In the genomic region with DNA sequence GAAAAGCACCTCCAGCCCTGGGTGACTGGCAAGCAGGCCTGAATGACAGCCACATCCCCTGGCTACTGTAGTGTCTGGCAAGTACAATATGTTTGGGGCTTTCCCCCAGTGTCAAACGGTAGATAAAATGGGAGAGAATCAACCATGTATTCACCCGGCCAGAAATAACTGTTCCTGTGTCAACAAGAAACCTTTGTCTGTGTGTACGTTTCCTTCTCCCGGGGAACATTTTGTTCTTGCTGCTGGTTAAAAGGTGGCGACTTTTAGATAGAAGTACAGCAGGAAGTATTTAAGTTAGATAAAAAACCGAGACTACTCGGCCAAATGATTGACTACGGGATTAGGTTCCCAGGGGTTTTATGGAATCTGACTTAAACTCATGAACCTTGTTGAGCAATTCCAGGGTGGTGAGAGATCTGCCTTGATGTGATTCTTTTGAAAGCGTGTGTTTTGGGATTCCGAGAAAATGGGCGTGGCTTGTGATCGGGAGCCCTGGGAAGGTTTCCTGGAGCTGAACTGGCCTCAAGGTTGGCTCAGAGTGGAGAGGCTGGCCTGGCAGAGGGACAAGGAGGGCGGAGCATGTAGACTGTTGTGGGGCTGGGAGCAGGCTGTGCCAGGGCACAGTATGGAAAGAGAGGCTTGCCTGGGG, we compare ENCODE assay signal across 8 mouse cellular contexts. TPM values are rescaled to one million over a fixed set of nuclear protein-coding genes. Genes with fewer than 3 reads are reported as not detected.
DNase-seq lines count a peak whose midpoint lies in the region; ATAC-seq and TF ChIP-seq lines count a peak whose summit lies in the region.

No protein-coding gene starts in this region.

- peak overlapping the region; percentile 9; the same call in 1 of the 2 replicates for H3K27ac ChIP-seq in layer of hippocampus, adult 2 months
- H3K27ac ChIP-seq in embryonic fibroblast, embryonic 13.5 days (ENCODE audit: insufficient read depth, low read length): no peak overlapping the region
- H3K27ac ChIP-seq in heart, postnatal 0 days (ENCODE audit: low read depth): peak overlapping the region; percentile 90

- H3K36me3 ChIP-seq in heart, postnatal 0 days (replicated peaks; ENCODE audit: control insufficient read depth, insufficient read depth, low read length): no peaks in the 10 kb centered on the region

- WGBS in heart, postnatal 0 days: 9% methylated on average over 13 of the region's 13 CpGs

- H3K4me3 ChIP-seq in layer of hippocampus, adult 2 months: no peak overlapping the region
- H3K4me3 ChIP-seq in embryonic fibroblast, embryonic 13.5 days (ENCODE audit: insufficient read depth, low read length): peak overlapping the region; percentile 2; the same call in 1 of the 2 replicates
- peak overlapping the region; percentile 34 for H3K4me3 ChIP-seq in heart, postnatal 0 days (ENCODE audit: low read depth, low read length)

- H3K9me3 ChIP-seq in heart, postnatal 0 days (replicated peaks; ENCODE audit: control insufficient read depth, low read length): no peaks in the 10 kb centered on the region

- peak; percentile 86 for ATAC-seq in heart, postnatal 0 days (ENCODE audit: insufficient read depth, low read depth)
- no peak for ATAC-seq in monocyte, adult 5-6 weeks (replicated peaks; ENCODE audit: insufficient number of reproducible peaks, low FRiP score, low TSS enrichment, poor library complexity, severe bottlenecking)

- peak; percentile 100 for TF ChIP-seq EP300 in heart, postnatal 0 days (IDR thresholded peaks at IDR 0.05; ENCODE audit: low read depth)

- peak overlapping the region; percentile 52 for H3K4me2 ChIP-seq in heart, postnatal 0 days (ENCODE audit: low read depth, low read length)

- H3K27me3 ChIP-seq in heart, postnatal 0 days (ENCODE audit: control insufficient read depth, insufficient read depth, low read length): no peaks in the 10 kb centered on the region

- H3K9ac ChIP-seq in heart, postnatal 0 days (replicated peaks; ENCODE audit: low read depth, low read length): peak overlapping the region; percentile 13

- no peak for TF ChIP-seq POLR2A in embryonic fibroblast, embryonic 13.5 days (IDR thresholded peaks at IDR 0.05; ENCODE audit: low read depth, low read length)

- DNase-seq in layer of hippocampus, adult 2 months (ENCODE audit: low spot score in 2 of 2): no peak
- DNase-seq in layer of hippocampus, postnatal 14 days (ENCODE audit: low spot score in 2 of 2): no peak
- peak; percentile 95 for DNase-seq in adrenal gland, postnatal 36 days
- DNase-seq in heart, postnatal 0 days (ENCODE audit: low spot score): peak; percentile 96
- DNase-seq in kidney, postnatal 36 days: peak; percentile 87 to 90
- DNase-seq in mesoderm, embryonic 11.5 days (ENCODE audit: low read depth, low spot score): peak; percentile 53

- peaks cover 5% of the 10 kb centered on the region; the same call in 1 of the 2 replicates for H3K4me1 ChIP-seq in embryonic fibroblast, embryonic 13.5 days (ENCODE audit: control insufficient read depth, insufficient read depth, low read length)
- peaks cover 18% of the 10 kb centered on the region for H3K4me1 ChIP-seq in heart, postnatal 0 days (ENCODE audit: control insufficient read depth, insufficient read depth)

- no peak for TF ChIP-seq CTCF in layer of hippocampus, adult 2 months (conservative IDR thresholded peaks at IDR 0.05)
- TF ChIP-seq CTCF in embryonic fibroblast, embryonic 13.5 days (IDR thresholded peaks at IDR 0.05; ENCODE audit: borderline replicate concordance, insufficient read depth, low read length): no peak
- no peak for TF ChIP-seq CTCF in heart, postnatal 0 days (IDR thresholded peaks at IDR 0.05; ENCODE audit: low read depth)

RNA-seq across cellular contexts. Expression of a gene that starts 39.0 kb away (rescaled TPM):
- total RNA-seq in layer of hippocampus, adult 2 months (2021): 1 to 10 TPM; 9.7 to 9.9 TPM
- 1 to 10 TPM; 7.8 to 8.1 TPM for total RNA-seq in layer of hippocampus, postnatal 14 days (2021)
- 1 to 10 TPM; 7.5 to 8.5 TPM for total RNA-seq in adrenal gland, postnatal 36 days (2021)
- polyA plus RNA-seq in embryonic fibroblast, embryonic 13.5 days (2011; ENCODE audit: insufficient read length, low read depth, missing spikeins): 9.1 and 11.7 TPM in 2 replicates
- 6.0 and 6.5 TPM in 2 replicates for total RNA-seq in heart, postnatal 0 days (2014; rRNA removed; ENCODE audit: low replicate concordance)
- polyA plus RNA-seq in heart, postnatal 0 days (2015; fragmentation: Nextera tagmentation; extraction: Ambion mirVana): 5.4 and 6.0 TPM in 2 replicates
- 14.3 to 23.1 TPM (median 16.5 TPM) in 3 replicates for total RNA-seq in monocyte, adult 5-6 weeks (2017)

RNA-seq across cellular contexts. Expression of a gene that starts 39.1 kb away (rescaled TPM):
- 10 to 100 TPM; 25.2 to 25.7 TPM for total RNA-seq in layer of hippocampus, adult 2 months (2021)
- total RNA-seq in layer of hippocampus, postnatal 14 days (2021): 10 to 100 TPM; 20.9 to 22.4 TPM
- total RNA-seq in adrenal gland, postnatal 36 days (2021): 10 to 100 TPM; 19.8 to 22.8 TPM
- polyA plus RNA-seq in embryonic fibroblast, embryonic 13.5 days (2011; ENCODE audit: insufficient read length, low read depth, missing spikeins): 17.2 and 19.6 TPM in 2 replicates
- 8.8 and 11.4 TPM in 2 replicates for total RNA-seq in heart, postnatal 0 days (2014; rRNA removed; ENCODE audit: low replicate concordance)
- polyA plus RNA-seq in heart, postnatal 0 days (2015; fragmentation: Nextera tagmentation; extraction: Ambion mirVana): 5.8 and 6.2 TPM in 2 replicates
- 19.2 to 34.3 TPM (median 30.5 TPM) in 3 replicates for total RNA-seq in monocyte, adult 5-6 weeks (2017)

Comparison
In these comparisons a context has a peak if more than half of its experiments do, and no peak if none do; other contexts are left out.
1. DNase-seq: peak in adrenal gland, postnatal 36 days (2 of 2), heart, postnatal 0 days (single experiment), kidney, postnatal 36 days (2 of 2) and mesoderm, embryonic 11.5 days (single experiment); none in layer of hippocampus, adult 2 months (0 of 2) and layer of hippocampus, postnatal 14 days (0 of 2).